In the genomic region with DNA sequence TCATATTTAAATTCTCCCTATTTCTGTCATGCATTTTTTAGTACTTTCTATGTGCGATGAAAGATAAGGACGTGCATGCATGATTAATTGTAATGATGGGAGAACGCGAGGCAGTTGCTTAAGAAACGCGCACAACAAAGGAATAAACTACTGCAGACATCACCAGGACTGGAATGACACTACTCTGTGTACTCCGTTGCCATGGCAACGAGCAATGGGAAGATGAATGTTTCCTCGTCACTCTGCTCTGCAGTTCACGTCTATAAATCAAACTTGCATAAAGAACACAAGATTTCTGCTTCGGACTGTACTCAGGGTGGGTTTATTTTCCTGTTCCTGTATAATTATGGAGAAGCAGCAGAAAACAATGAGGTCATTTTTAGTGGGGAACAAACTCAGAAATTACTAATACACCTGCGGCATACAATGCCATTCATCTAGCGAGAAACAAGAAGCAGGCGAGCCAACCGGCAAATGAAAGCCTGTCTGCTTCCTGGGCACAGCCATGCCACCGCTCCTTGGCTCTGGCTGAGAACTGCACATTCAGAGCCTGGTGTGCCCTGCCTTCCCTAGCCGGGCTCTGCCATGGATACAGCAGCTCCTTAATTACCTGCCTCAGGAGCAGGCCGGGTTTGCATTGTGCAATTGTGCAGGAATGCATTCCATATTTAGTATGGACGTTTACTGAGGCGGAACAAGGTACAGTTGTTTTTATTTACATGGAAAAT, we compare ENCODE assay signal across 8 mouse cellular contexts. TPM values are rescaled to one million over a fixed set of nuclear protein-coding genes. Genes with fewer than 3 reads are reported as not detected.
DNase-seq lines count a peak whose midpoint lies in the region; ATAC-seq lines count a peak whose summit lies in the region.

No protein-coding gene starts in this region.

- no peaks in the 10 kb centered on the region for H3K36me3 ChIP-seq in hindbrain, embryonic 12.5 days

- ATAC-seq in hindbrain, embryonic 12.5 days (ENCODE audit: low FRiP score): peak; percentile 81
- ATAC-seq in erythroblast, adult 5-6 weeks (replicated peaks; ENCODE audit: low FRiP score, poor library complexity, severe bottlenecking): no peak

- H3K9ac ChIP-seq in hindbrain, embryonic 12.5 days: no peak overlapping the region; the same call in 1 of the 2 replicates

- no peaks in the 10 kb centered on the region for H3K27me3 ChIP-seq in hindbrain, embryonic 12.5 days

- WGBS in hindbrain, embryonic 12.5 days: 49% methylated on average over 20 of the region's 20 CpGs

- H3K4me1 ChIP-seq in hindbrain, embryonic 12.5 days: peaks cover 9% of the 10 kb centered on the region

- peak overlapping the region; percentile 32 for H3K4me2 ChIP-seq in hindbrain, embryonic 12.5 days (replicated peaks)

- peak overlapping the region; percentile 64 for H3K27ac ChIP-seq in hindbrain, embryonic 12.5 days

- H3K9me3 ChIP-seq in hindbrain, embryonic 12.5 days (replicated peaks): no peaks in the 10 kb centered on the region

- DNase-seq in B cell, adult 2 months: peak; percentile 47 to 49
- DNase-seq in R1 (ENCODE audit: low read depth, low spot score): peak; percentile 65
- peak; percentile 84 for DNase-seq in embryo, embryonic 10.5 days (ENCODE audit: low spot score)
- peak; percentile 75 for DNase-seq in layer of hippocampus, adult 9-11 months
- DNase-seq in monocyte, adult 2 months (ENCODE audit: low read depth in 1 of 2, low spot score in 2 of 2): peak; percentile 5 to 28
- DNase-seq in thymus, postnatal 36 days: no peak

- no peak overlapping the region for H3K4me3 ChIP-seq in hindbrain, embryonic 12.5 days

RNA-seq across cellular contexts. Expression of a gene that starts 47.7 kb away (rescaled TPM):
- 13.3 and 16.6 TPM in 2 replicates for polyA plus RNA-seq in hindbrain, embryonic 12.5 days (2016; fragmentation: Nextera tagmentation; extraction: Ambion mirVana)
- total RNA-seq in erythroblast, adult 5-6 weeks (2015; ENCODE audit: low replicate concordance): 2.3 and 6.5 TPM in 2 replicates
- 4.9 and 6.0 TPM in 2 replicates for total RNA-seq in erythroblast, adult 5-6 weeks (2017; ENCODE audit: low replicate concordance)

RNA-seq across cellular contexts. Expression of a gene that starts 47.7 kb away (rescaled TPM):
- polyA plus RNA-seq in hindbrain, embryonic 12.5 days (2016; fragmentation: Nextera tagmentation; extraction: Ambion mirVana): 58.5 and 61.3 TPM in 2 replicates
- total RNA-seq in erythroblast, adult 5-6 weeks (2015; ENCODE audit: low replicate concordance): 2.9 and 20.2 TPM in 2 replicates
- total RNA-seq in erythroblast, adult 5-6 weeks (2017; ENCODE audit: low replicate concordance): 2.6 and 7.1 TPM in 2 replicates

Comparison
In these comparisons a context has a peak if more than half of its experiments do, and no peak if none do; other contexts are left out.
1. DNase-seq: peak in B cell, adult 2 months (2 of 2), R1 (single experiment), embryo, embryonic 10.5 days (single experiment), layer of hippocampus, adult 9-11 months (single experiment) and monocyte, adult 2 months (2 of 2); none in thymus, postnatal 36 days (0 of 2).